Mouse (Mus musculus) stomach, postnatal 0 days (tissue): ENCODE data around the gene Nphp4. TPM values are rescaled to one million over a fixed set of nuclear protein-coding genes. Genes with fewer than 3 reads are reported as not detected.
"Not testable (repeated sequence)": the region's sequence is repeated elsewhere in the genome, so short reads cannot be mapped to it uniquely, and the experiment has no call there.

ENCODE experiments used
- ATAC-seq: fragments of 200-750 bp; cut with Nextera tagmentation; 2 replicates; pipeline ENCODE4 v1.8.0; 2017; ENCODE audit not compliant: low FRiP score, low TSS enrichment
- DNase-seq: peaks from one replicate; pipeline ENCODE4 v3.0.0-alpha.2; 2016; ENCODE audit warnings: low spot score
- H3K27ac ChIP-seq: fragments of 300-500 bp; sonication (generic); replicated peaks from 2 replicates; pipeline ENCODE4 v1.5.1; 2014; ENCODE audit warnings: mild to moderate bottlenecking, control low read depth
- H3K27me3 ChIP-seq: fragments of 300-500 bp; sonication (generic); 2 replicates; pipeline ENCODE4 v1.6.1; 2014; ENCODE audit warnings: low read length; ENCODE audit not compliant: control insufficient read depth, insufficient read depth
- H3K36me3 ChIP-seq: fragments of 300-500 bp; sonication (generic); 2 replicates; pipeline ENCODE4 v1.6.1; 2014; ENCODE audit warnings: low read length, mixed read lengths; ENCODE audit not compliant: control insufficient read depth, insufficient read depth
- H3K4me1 ChIP-seq: fragments of 300-500 bp; sonication (generic); replicated peaks from 2 replicates; pipeline ENCODE4 v1.6.1; 2014; ENCODE audit warnings: antibody characterized with exemption; ENCODE audit not compliant: control insufficient read depth, insufficient read depth
- H3K4me2 ChIP-seq: fragments of 300-500 bp; sonication (generic); replicated peaks from 2 replicates; pipeline ENCODE4 v1.6.1; 2014; ENCODE audit warnings: low read depth, mild to moderate bottlenecking, control low read depth, moderate library complexity
- H3K4me3 ChIP-seq: fragments of 300-500 bp; sonication (generic); 2 replicates; pipeline ENCODE4 v1.5.1; 2014; ENCODE audit warnings: low read depth, low read length, control low read depth
- H3K9ac ChIP-seq: fragments of 300-500 bp; sonication (generic); 2 replicates; pipeline ENCODE4 v1.6.1; 2014; ENCODE audit warnings: mild to moderate bottlenecking, low read length, control low read depth, mixed read lengths
- H3K9me3 ChIP-seq: fragments of 300-500 bp; sonication (generic); 2 replicates; pipeline ENCODE4 v1.6.1; 2016; ENCODE audit warnings: low read length; ENCODE audit not compliant: control insufficient read depth
- CTCF ChIP-seq: IDR thresholded peaks from 2 replicates; pipeline ENCODE4 v1.5.1; 2016; ENCODE audit warnings: antibody characterized with exemption, low read depth, mild to moderate bottlenecking, moderate library complexity
- EP300 ChIP-seq: optimal IDR thresholded peaks from 2 replicates; pipeline ENCODE3; 2016; ENCODE audit warnings: antibody characterized with exemption
- whole genome bisulfite sequencing: fragments of 180-500 bp; shearing (Covaris S2); extraction: QIAGEN DNeasy Blood & Tissue Kit; methylation state at CpG from one replicate; pipeline ENCODE4 v1.1.7; 2014; 5-methylcytosine and 5-hydroxymethylcytosine counted together
- polyA plus RNA-seq: library from polyadenylated mRNA; unstranded; fragments of >200 nt; fragmentation: Nextera tagmentation; extraction: Ambion mirVana; gene quantifications from 2 replicates; pipeline ENCODE4 v1.2.1, GENCODE M21; 2015

The Nphp4 gene
- polyA plus RNA-seq, 1 experiment from 2014 or later: 0.58 TPM

GRCm38 (mm10) chr4:152554421-152554820, 77.9 kb downstream of the Nphp4 start:
- DNase-seq (no peak), ATAC-seq (no peak)
- Histone ChIP-seq H3K4me1 (no peaks in the 10 kb centered on the region), H3K4me2 (no peak overlapping the region), H3K36me3 (no peaks in the 10 kb centered on the region), H3K4me3 (no peak overlapping the region), H3K9me3 (no peaks in the 10 kb centered on the region), H3K9ac (no peak overlapping the region), H3K27me3 (no peaks in the 10 kb centered on the region), H3K27ac (no peak overlapping the region)
- no peak for TF ChIP-seq CTCF
- TF ChIP-seq EP300: no peak
- 64% methylated on average over 18 of the region's 18 CpGs for WGBS

GRCm38 (mm10) chr4:152555806-152556205, 79.3 kb downstream of the Nphp4 start:
- WGBS: 48% methylated on average over 3 of the region's 3 CpGs
- not testable (repeated sequence) for H3K9ac ChIP-seq, H3K36me3 ChIP-seq, H3K4me3 ChIP-seq, ATAC-seq, H3K9me3 ChIP-seq, H3K27ac ChIP-seq, H3K27me3 ChIP-seq, DNase-seq, H3K4me1 ChIP-seq, H3K4me2 ChIP-seq

- Histone ChIP-seq H3K9ac (no peak overlapping the region), H3K27me3 (no peaks in the 10 kb centered on the region), H3K4me3 (no peak overlapping the region), H3K27ac (no peak overlapping the region), H3K36me3 (no peaks in the 10 kb centered on the region), H3K4me1 (no peaks in the 10 kb centered on the region), H3K4me2 (no peak overlapping the region), H3K9me3 (no peaks in the 10 kb centered on the region)
- ATAC-seq (no peak), DNase-seq (no peak)
- WGBS: 43% methylated on average over 17 of the region's 17 CpGs
- no peak for TF ChIP-seq CTCF
- TF ChIP-seq EP300: no peak
These were observed 81.7 kb downstream of the Nphp4 start for GRCm38 (mm10) chr4:152558246-152558645.

- Histone ChIP-seq H3K9ac (no peak overlapping the region), H3K4me1 (no peaks in the 10 kb centered on the region), H3K4me3 (no peak overlapping the region), H3K36me3 (no peaks in the 10 kb centered on the region), H3K27ac (no peak overlapping the region), H3K27me3 (no peaks in the 10 kb centered on the region), H3K9me3 (no peaks in the 10 kb centered on the region), H3K4me2 (no peak overlapping the region)
- no peak for TF ChIP-seq EP300
- no peak for TF ChIP-seq CTCF
- WGBS: 71% methylated on average over 4 of the region's 4 CpGs
- ATAC-seq: no peak
- DNase-seq: no peak
These were observed 91.5 kb downstream of the Nphp4 start for GRCm38 (mm10) chr4:152568006-152568405.

GRCm38 (mm10) chr4:152568662-152569395, 92.3 kb downstream of the Nphp4 start:
- no peaks in the 10 kb centered on the region for H3K9me3 ChIP-seq
- no peak overlapping the region for H3K9ac ChIP-seq
- H3K4me2 ChIP-seq: no peak overlapping the region
- WGBS: 45% methylated on average over 23 of the region's 23 CpGs
- no peaks in the 10 kb centered on the region for H3K4me1 ChIP-seq
- ATAC-seq (no peak), DNase-seq (no peak)
- no peak overlapping the region for H3K4me3 ChIP-seq
- H3K36me3 ChIP-seq: no peaks in the 10 kb centered on the region
- no peak overlapping the region for H3K27ac ChIP-seq
- TF ChIP-seq CTCF (no peak), EP300 (no peak)
- H3K27me3 ChIP-seq: no peaks in the 10 kb centered on the region

- WGBS: 50% methylated on average over 12 of the region's 12 CpGs
- no peak overlapping the region for H3K4me2 ChIP-seq
- H3K36me3 ChIP-seq: no peaks in the 10 kb centered on the region
- DNase-seq (no peak), ATAC-seq (no peak)
- H3K4me1 ChIP-seq: no peaks in the 10 kb centered on the region
- TF ChIP-seq EP300 (no peak), CTCF (no peak)
- H3K27ac ChIP-seq: no peak overlapping the region
- H3K9ac ChIP-seq: no peak overlapping the region
- no peak overlapping the region for H3K4me3 ChIP-seq
- no peaks in the 10 kb centered on the region for H3K27me3 ChIP-seq
- no peaks in the 10 kb centered on the region for H3K9me3 ChIP-seq
These were observed 97.8 kb downstream of the Nphp4 start for GRCm38 (mm10) chr4:152574266-152574665.
